Mouse (Mus musculus) liver, postnatal 0 days (tissue): ENCODE results near the gene Gpc5.

Experiments used
- CTCF ChIP-seq: sonication (generic); IDR thresholded peaks from 2 replicates; pipeline ENCODE4 v1.5.1; 2016; ENCODE audit warnings: antibody characterized with exemption, low read depth
- EP300 ChIP-seq: IDR thresholded peaks from 2 replicates; pipeline ENCODE4 v1.6.1; 2016; ENCODE audit warnings: antibody characterized with exemption, low read depth, mild to moderate bottlenecking

DNA sequence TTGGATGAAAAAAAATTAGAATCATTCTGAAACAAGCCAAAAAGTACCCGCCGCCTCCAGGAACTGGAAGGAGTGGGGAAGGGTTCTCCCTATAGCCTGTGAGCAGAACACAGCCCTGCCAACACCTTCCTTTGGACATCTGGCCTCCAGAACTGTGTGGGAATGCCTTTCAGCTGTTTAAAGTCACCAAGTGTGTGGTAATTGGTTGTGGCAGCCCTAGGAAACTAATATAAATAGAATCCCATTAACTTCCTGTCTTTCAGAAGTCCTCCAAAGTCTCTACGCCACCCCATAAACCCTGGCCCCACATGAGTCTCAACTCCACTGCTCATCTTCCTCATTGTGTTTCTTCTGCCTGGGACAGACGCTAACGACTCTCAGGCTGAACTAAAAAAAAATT, 1117.0 kb downstream of the Gpc5 start:
- TF ChIP-seq CTCF (no peak), EP300 (no peak)
